Mouse (Mus musculus): ENCODE results near the gene Parp16.
A peak's percentile ranks its signal among the peaks of the same experiment; 100 is the strongest.
"Not testable (repeated sequence)": the region's sequence is repeated elsewhere in the genome, so short reads cannot be mapped to it uniquely, and the experiment has no call there.

Gene Parp16

DNA sequence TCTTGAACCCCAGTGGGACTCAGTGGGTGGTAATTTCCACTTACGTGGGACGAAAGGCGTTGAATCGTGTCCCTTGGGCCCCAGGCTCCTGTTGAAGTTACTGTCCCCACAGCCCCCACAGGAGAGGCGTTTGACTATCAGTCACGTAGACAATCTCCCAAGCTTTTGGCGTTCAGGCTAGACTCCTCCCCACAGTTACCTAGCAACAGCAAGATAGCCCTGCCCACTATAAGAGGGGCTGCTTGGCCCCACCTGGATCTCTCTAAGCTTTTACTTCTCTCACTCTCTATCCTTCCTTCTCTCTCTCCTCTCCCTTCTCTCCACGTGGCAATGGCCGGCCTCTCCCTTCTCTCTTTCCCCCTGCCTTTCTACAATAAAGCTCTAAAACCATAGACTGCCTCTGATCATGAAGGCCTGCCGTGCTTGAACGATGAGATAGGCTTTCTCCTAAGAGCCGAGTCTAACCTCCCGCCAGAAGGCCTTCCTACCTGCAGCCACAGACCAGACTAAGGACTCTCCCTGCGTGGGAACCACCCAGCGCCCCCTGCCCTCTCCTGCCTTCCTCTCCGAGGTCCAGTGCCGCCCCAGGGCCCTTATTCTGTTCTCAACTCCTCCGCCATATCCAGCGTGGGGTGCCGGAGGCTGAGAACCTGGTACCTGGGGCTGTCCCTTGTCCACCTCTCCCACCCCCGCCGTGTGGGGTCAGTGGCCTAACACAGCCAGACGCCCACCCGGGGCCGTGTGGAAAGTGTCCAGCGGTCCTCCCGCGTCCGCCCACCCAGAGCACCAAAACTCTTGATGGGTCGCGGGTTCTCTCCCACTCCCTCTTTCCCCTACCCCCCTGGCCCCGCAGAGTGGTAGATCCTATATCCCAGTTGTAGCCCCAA lies 13.4 kb downstream of the Parp16 start:
- peaks cover 19% of the 10 kb centered on the region for H3K9me3 ChIP-seq (ENCODE audit: low read length)
- peaks cover 28% of the 10 kb centered on the region for H3K4me1 ChIP-seq (replicated peaks; ENCODE audit: low read depth, low read length)
- H3K36me3 ChIP-seq (ENCODE audit: insufficient read depth, low read length) = no peaks in the 10 kb centered on the region
- H3K27me3 ChIP-seq (ENCODE audit: insufficient read depth, low read length) = no peaks in the 10 kb centered on the region
- peak overlapping the region; percentile 77 for H3K4me3 ChIP-seq (replicated peaks; ENCODE audit: low read length)
- TF ChIP-seq CTCF (conservative IDR thresholded peaks at IDR 0.05; ENCODE audit: low read length) = no peak
- no peak for TF ChIP-seq NANOG (IDR thresholded peaks at IDR 0.05; ENCODE audit: borderline replicate concordance, low read length)
- TF ChIP-seq POU5F1 (IDR thresholded peaks at IDR 0.05; ENCODE audit: borderline replicate concordance, low read length) = no peak

DNA sequence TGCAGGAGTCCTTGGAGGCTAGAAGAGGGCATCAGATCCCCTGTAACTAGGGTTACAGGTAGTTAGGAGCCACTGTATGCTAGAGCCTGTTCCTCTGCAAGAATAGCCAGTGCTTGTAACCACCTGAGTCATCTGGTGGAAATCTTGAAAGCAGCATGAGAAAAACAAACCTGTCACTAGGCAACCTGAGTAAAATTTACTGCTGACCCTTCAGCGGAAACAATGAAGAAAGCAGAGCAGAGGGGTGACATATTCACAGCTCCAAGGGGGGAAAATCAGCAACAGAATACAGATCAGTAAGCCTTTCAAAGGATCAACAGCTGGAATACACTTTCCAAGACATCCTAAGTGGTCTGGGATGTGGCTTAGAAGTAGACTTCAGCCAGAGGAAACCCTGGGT lies 16.4 kb downstream of the Parp16 start:
- TF ChIP-seq CTCF (conservative IDR thresholded peaks at IDR 0.05; ENCODE audit: low read length) (no peak), POU5F1 (IDR thresholded peaks at IDR 0.05; ENCODE audit: borderline replicate concordance, low read length) (no peak), NANOG (IDR thresholded peaks at IDR 0.05; ENCODE audit: borderline replicate concordance, low read length) (no peak)
- H3K9me3 ChIP-seq (ENCODE audit: low read length) = peaks cover 15% of the 10 kb centered on the region

GRCm38 (mm10) chr9:65214425-65214777 lies 19.2 kb downstream of the Parp16 start:
- Histone ChIP-seq H3K36me3 (ENCODE audit: insufficient read depth, low read length) (peaks cover 4% of the 10 kb centered on the region), H3K9me3 (ENCODE audit: low read length) (no peaks in the 10 kb centered on the region), H3K4me1 (replicated peaks; ENCODE audit: low read depth, low read length) (peaks cover 39% of the 10 kb centered on the region), H3K4me3 (replicated peaks; ENCODE audit: low read length) (peak overlapping the region; percentile 87), H3K27me3 (ENCODE audit: insufficient read depth, low read length) (no peaks in the 10 kb centered on the region)
- TF ChIP-seq NANOG (IDR thresholded peaks at IDR 0.05; ENCODE audit: borderline replicate concordance, low read length) (no peak; the same call in 1 of the 2 replicates), POU5F1 (IDR thresholded peaks at IDR 0.05; ENCODE audit: borderline replicate concordance, low read length) (no peak), CTCF (conservative IDR thresholded peaks at IDR 0.05; ENCODE audit: low read length) (no peak)

More for the DNA sequence above, 16.4 kb downstream of the Parp16 start:
- no peak overlapping the region for H3K4me3 ChIP-seq (replicated peaks; ENCODE audit: low read length)
- no peaks in the 10 kb centered on the region for H3K27me3 ChIP-seq (ENCODE audit: insufficient read depth, low read length)
- H3K36me3 ChIP-seq (ENCODE audit: insufficient read depth, low read length) = no peaks in the 10 kb centered on the region
- H3K4me1 ChIP-seq (replicated peaks; ENCODE audit: low read depth, low read length) = peaks cover 36% of the 10 kb centered on the region

- no peak for TF ChIP-seq POU5F1 (IDR thresholded peaks at IDR 0.05; ENCODE audit: borderline replicate concordance, low read length)
- peak; percentile 8; the same call in 1 of the 2 replicates for TF ChIP-seq CTCF (conservative IDR thresholded peaks at IDR 0.05; ENCODE audit: low read length)
- TF ChIP-seq NANOG (IDR thresholded peaks at IDR 0.05; ENCODE audit: borderline replicate concordance, low read length) = no peak; the same call in 1 of the 2 replicates
- H3K9me3 ChIP-seq (ENCODE audit: low read length) = no peaks in the 10 kb centered on the region
- H3K27me3 ChIP-seq (ENCODE audit: insufficient read depth, low read length) = no peaks in the 10 kb centered on the region
- peaks cover 4% of the 10 kb centered on the region for H3K36me3 ChIP-seq (ENCODE audit: insufficient read depth, low read length)
- peaks cover 36% of the 10 kb centered on the region for H3K4me1 ChIP-seq (replicated peaks; ENCODE audit: low read depth, low read length)
- peak overlapping the region; percentile 87 for H3K4me3 ChIP-seq (replicated peaks; ENCODE audit: low read length)
These were observed 19.8 kb downstream of the Parp16 start for GRCm38 (mm10) chr9:65214778-65215493.

DNA sequence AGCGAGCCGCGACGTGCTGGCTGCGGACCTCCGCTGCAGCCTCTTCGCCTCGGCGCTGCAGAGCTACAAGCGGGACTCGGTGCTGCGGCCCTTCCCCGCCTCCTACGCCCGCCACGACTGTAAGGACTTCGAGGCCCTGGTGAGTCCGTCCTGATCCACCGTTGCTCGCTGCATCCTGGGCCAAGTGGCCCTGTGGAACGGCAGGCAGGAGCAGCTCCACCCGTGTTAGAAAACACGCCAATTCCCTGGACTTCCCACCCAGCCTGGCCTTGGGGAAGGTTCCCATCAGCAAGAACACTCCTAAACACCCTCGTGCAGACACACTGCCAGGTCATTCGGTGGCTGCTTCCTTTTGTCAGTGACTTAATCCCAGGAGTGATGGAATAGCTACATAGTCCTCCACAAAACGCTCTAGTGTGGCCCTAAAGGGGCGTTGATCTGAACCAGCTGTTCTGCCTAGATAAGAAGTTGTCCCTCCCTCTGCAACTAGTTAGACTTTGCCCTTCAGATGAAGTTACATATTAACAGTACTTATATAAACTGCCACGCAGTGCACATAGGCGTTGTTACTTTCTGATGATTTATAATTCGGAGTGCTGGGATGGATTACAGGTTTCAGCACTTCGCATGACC lies 20.5 kb downstream of the Parp16 start:
- H3K36me3 ChIP-seq (ENCODE audit: insufficient read depth, low read length) = peaks cover 4% of the 10 kb centered on the region
- TF ChIP-seq NANOG (IDR thresholded peaks at IDR 0.05; ENCODE audit: borderline replicate concordance, low read length) = no peak
- TF ChIP-seq POU5F1 (IDR thresholded peaks at IDR 0.05; ENCODE audit: borderline replicate concordance, low read length) = no peak
- no peak for TF ChIP-seq CTCF (conservative IDR thresholded peaks at IDR 0.05; ENCODE audit: low read length)

DNA sequence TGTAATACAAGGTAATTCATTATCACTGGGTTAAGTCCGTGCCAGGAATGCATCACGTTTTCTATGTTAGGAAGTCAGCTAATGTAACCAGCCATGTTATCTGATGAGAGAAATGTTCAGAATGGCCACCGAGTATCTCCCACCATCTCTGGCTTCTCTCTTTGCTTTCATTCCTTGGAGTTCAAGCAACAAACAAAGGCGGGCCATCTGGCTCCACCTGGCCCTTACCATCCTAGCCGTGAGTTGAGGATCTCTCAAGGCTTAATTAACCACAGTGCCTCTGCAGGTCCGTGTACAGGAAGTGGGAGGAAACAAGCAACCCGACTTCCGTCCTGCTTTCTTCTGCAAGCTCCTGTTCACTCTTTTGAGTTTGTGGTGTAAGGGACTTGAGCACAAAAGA lies 21.8 kb downstream of the Parp16 start:
- no peak overlapping the region for H3K4me3 ChIP-seq (replicated peaks; ENCODE audit: low read length)
- H3K36me3 ChIP-seq (ENCODE audit: insufficient read depth, low read length) = peaks cover 4% of the 10 kb centered on the region
- TF ChIP-seq CTCF (conservative IDR thresholded peaks at IDR 0.05; ENCODE audit: low read length) = no peak
- H3K4me1 ChIP-seq (replicated peaks; ENCODE audit: low read depth, low read length) = peaks cover 32% of the 10 kb centered on the region
- no peaks in the 10 kb centered on the region for H3K27me3 ChIP-seq (ENCODE audit: insufficient read depth, low read length)
- H3K9me3 ChIP-seq (ENCODE audit: low read length) = no peaks in the 10 kb centered on the region

More for the DNA sequence above, 20.5 kb downstream of the Parp16 start:
- H3K9me3 ChIP-seq (ENCODE audit: low read length) = no peaks in the 10 kb centered on the region
- H3K4me1 ChIP-seq (replicated peaks; ENCODE audit: low read depth, low read length) = peaks cover 31% of the 10 kb centered on the region
- H3K4me3 ChIP-seq (replicated peaks; ENCODE audit: low read length) = peak overlapping the region; percentile 87
- no peaks in the 10 kb centered on the region for H3K27me3 ChIP-seq (ENCODE audit: insufficient read depth, low read length)

- Histone ChIP-seq H3K36me3 (ENCODE audit: insufficient read depth, low read length) (peaks cover 4% of the 10 kb centered on the region), H3K9me3 (ENCODE audit: low read length) (no peaks in the 10 kb centered on the region), H3K4me1 (replicated peaks; ENCODE audit: low read depth, low read length) (peaks cover 39% of the 10 kb centered on the region), H3K27me3 (ENCODE audit: insufficient read depth, low read length) (no peaks in the 10 kb centered on the region), H3K4me3 (replicated peaks; ENCODE audit: low read length) (no peak overlapping the region)
- no peak for TF ChIP-seq POU5F1 (IDR thresholded peaks at IDR 0.05; ENCODE audit: borderline replicate concordance, low read length)
- no peak for TF ChIP-seq CTCF (conservative IDR thresholded peaks at IDR 0.05; ENCODE audit: low read length)
These were observed 22.5 kb downstream of the Parp16 start for GRCm38 (mm10) chr9:65217661-65218060.

GRCm38 (mm10) chr9:65218916-65219315 lies 23.8 kb downstream of the Parp16 start:
- Histone ChIP-seq H3K4me1 (replicated peaks; ENCODE audit: low read depth, low read length) (peaks cover 47% of the 10 kb centered on the region), H3K27me3 (ENCODE audit: insufficient read depth, low read length) (no peaks in the 10 kb centered on the region), H3K4me3 (replicated peaks; ENCODE audit: low read length) (no peak overlapping the region), H3K9me3 (ENCODE audit: low read length) (no peaks in the 10 kb centered on the region), H3K36me3 (ENCODE audit: insufficient read depth, low read length) (peaks cover 4% of the 10 kb centered on the region)
- no peak for TF ChIP-seq CTCF (conservative IDR thresholded peaks at IDR 0.05; ENCODE audit: low read length)
- TF ChIP-seq POU5F1 (IDR thresholded peaks at IDR 0.05; ENCODE audit: borderline replicate concordance, low read length) = no peak
- no peak for TF ChIP-seq NANOG (IDR thresholded peaks at IDR 0.05; ENCODE audit: borderline replicate concordance, low read length)

- H3K4me1 ChIP-seq (replicated peaks; ENCODE audit: low read depth, low read length) = peaks cover 61% of the 10 kb centered on the region
- H3K27me3 ChIP-seq (ENCODE audit: insufficient read depth, low read length); H3K9me3 ChIP-seq (ENCODE audit: low read length); H3K4me3 ChIP-seq (replicated peaks; ENCODE audit: low read length); H3K36me3 ChIP-seq (ENCODE audit: insufficient read depth, low read length): not testable (repeated sequence)
These were observed 25.2 kb downstream of the Parp16 start for GRCm38 (mm10) chr9:65220398-65220797.
